Mouse (Mus musculus) midbrain, embryonic 16.5 days (tissue): ENCODE measurements around the gene Oser1. TPM values are rescaled to one million over a fixed set of nuclear protein-coding genes. Genes with fewer than 3 reads are reported as not detected.
A peak's percentile ranks its signal among the peaks of the same experiment; 100 is the strongest.

Source experiments
- ATAC-seq: fragments of 200-750 bp; cut with Nextera tagmentation; 2 replicates; pipeline ENCODE4 v1.8.0; 2017; ENCODE audit warnings: moderate TSS enrichment
- H3K27ac ChIP-seq: fragments of 300-500 bp; sonication (generic); 2 replicates; pipeline ENCODE4 v1.5.1; 2014; ENCODE audit warnings: mild to moderate bottlenecking, low read length, mixed read lengths
- H3K27me3 ChIP-seq: fragments of 300-500 bp; sonication (generic); 2 replicates; pipeline ENCODE4 v1.6.1; 2014; ENCODE audit warnings: low read depth, low read length, mixed read lengths; ENCODE audit not compliant: control insufficient read depth, insufficient read depth
- H3K36me3 ChIP-seq: fragments of 300-500 bp; sonication (generic); 2 replicates; pipeline ENCODE4 v1.6.1; 2014; ENCODE audit warnings: mild to moderate bottlenecking, low read length, moderate library complexity, mixed read lengths; ENCODE audit not compliant: control insufficient read depth, insufficient read depth
- H3K4me1 ChIP-seq: fragments of 300-500 bp; sonication (generic); 2 replicates; pipeline ENCODE4 v1.6.1; 2014; ENCODE audit warnings: mild to moderate bottlenecking, low read length, mixed read lengths; ENCODE audit not compliant: control insufficient read depth, insufficient read depth
- H3K4me2 ChIP-seq: fragments of 300-500 bp; sonication (generic); 2 replicates; pipeline ENCODE4 v1.6.1; 2014; ENCODE audit warnings: mild to moderate bottlenecking, low read length, mixed read lengths
- H3K4me3 ChIP-seq: fragments of 300-500 bp; sonication (generic); 2 replicates; pipeline ENCODE4 v1.5.1; 2014; ENCODE audit warnings: low read depth, mild to moderate bottlenecking, low read length, moderate library complexity, mixed read lengths
- H3K9ac ChIP-seq: fragments of 300-500 bp; sonication (generic); 2 replicates; pipeline ENCODE4 v1.6.1; 2014; ENCODE audit warnings: low read depth, low read length, mixed read lengths
- H3K9me3 ChIP-seq: fragments of 300-500 bp; sonication (generic); replicated peaks from 2 replicates; pipeline ENCODE4 v1.6.1; 2014; ENCODE audit warnings: mild to moderate bottlenecking, low read length, mixed read lengths; ENCODE audit not compliant: control insufficient read depth, poor library complexity, severe bottlenecking
- WGBS: fragments of 180-500 bp; shearing (Covaris S2); extraction: QIAGEN DNeasy Blood & Tissue Kit; methylation state at CpG from one replicate; pipeline ENCODE4 v1.1.7; 2014; 5-methylcytosine and 5-hydroxymethylcytosine counted together
- polyA plus RNA-seq: library from polyadenylated mRNA; unstranded; fragments of >200 nt; fragmentation: Nextera tagmentation; extraction: Ambion mirVana; gene quantifications from 2 replicates; pipeline ENCODE4 v1.2.1, GENCODE M21; 2015

Gene Oser1
- 75.8 and 80.0 TPM in 2 replicates for polyA plus RNA-seq

GRCm38 (mm10) chr2:163424597-163424996 lies at the start of gene Oser1:
Oser1 (minus strand) TSS chr2:163424697.
- Histone ChIP-seq H3K36me3 (no peaks in the 10 kb centered on the region), H3K4me3 (no peak within 1 kb of the TSS), H3K27ac (no peak within 1 kb of the TSS), H3K9ac (no peak within 1 kb of the TSS), H3K4me2 (no peak within 1 kb of the TSS), H3K27me3 (no peaks in the 10 kb centered on the region), H3K9me3 (no peaks in the 10 kb centered on the region), H3K4me1 (peaks cover 15% of the 10 kb centered on the region)
- no peak for ATAC-seq
- 71% methylated on average over 6 of the region's 6 CpGs for WGBS

GRCm38 (mm10) chr2:163472466-163472851 lies 48.0 kb upstream of the Oser1 start, which contains the start of gene Fitm2:
Fitm2 (minus strand) TSS chr2:163472629.
- peak within 1 kb of the TSS; percentile 75 for H3K4me3 ChIP-seq
- no peaks in the 10 kb centered on the region for H3K27me3 ChIP-seq
- H3K36me3 ChIP-seq: peaks cover 15% of the 10 kb centered on the region
- no peaks in the 10 kb centered on the region for H3K9me3 ChIP-seq
- peak within 1 kb of the TSS; percentile 89 for H3K9ac ChIP-seq
- peaks cover 9% of the 10 kb centered on the region for H3K4me1 ChIP-seq
- peak; percentile 95 for ATAC-seq
- WGBS: 0% methylated on average over 30 of the region's 30 CpGs
- H3K27ac ChIP-seq: peak within 1 kb of the TSS; percentile 75
- peak within 1 kb of the TSS; percentile 79 for H3K4me2 ChIP-seq

GRCm38 (mm10) chr2:163471710-163472465 lies 47.4 kb upstream of the Oser1 start:
- peaks cover 15% of the 10 kb centered on the region for H3K36me3 ChIP-seq
- H3K27me3 ChIP-seq: no peaks in the 10 kb centered on the region
- peaks cover 9% of the 10 kb centered on the region for H3K4me1 ChIP-seq
- H3K9ac ChIP-seq: peak overlapping the region; percentile 89
- peak; percentile 70 for ATAC-seq
- 5% methylated on average over 36 of the region's 36 CpGs for WGBS
- H3K4me3 ChIP-seq: peak overlapping the region; percentile 75
- H3K4me2 ChIP-seq: peak overlapping the region; percentile 79
- H3K9me3 ChIP-seq: no peaks in the 10 kb centered on the region
- H3K27ac ChIP-seq: peak overlapping the region; percentile 75

GRCm38 (mm10) chr2:163471136-163471535 lies 46.6 kb upstream of the Oser1 start:
- Histone ChIP-seq H3K4me1 (peaks cover 9% of the 10 kb centered on the region), H3K9ac (no peak overlapping the region), H3K36me3 (peaks cover 19% of the 10 kb centered on the region), H3K27me3 (no peaks in the 10 kb centered on the region), H3K9me3 (no peaks in the 10 kb centered on the region), H3K4me3 (peak overlapping the region; percentile 75; the same call in 1 of the 2 replicates), H3K4me2 (peak overlapping the region; percentile 79), H3K27ac (no peak overlapping the region)
- 78% methylated on average over 3 of the region's 3 CpGs for WGBS
- ATAC-seq: no peak

- no peak overlapping the region for H3K27ac ChIP-seq
- H3K4me3 ChIP-seq: no peak overlapping the region
- H3K4me2 ChIP-seq: no peak overlapping the region
- H3K36me3 ChIP-seq: peaks cover 19% of the 10 kb centered on the region
- H3K4me1 ChIP-seq: peaks cover 9% of the 10 kb centered on the region
- H3K9me3 ChIP-seq: no peaks in the 10 kb centered on the region
- ATAC-seq: no peak
- 98% methylated on average over 15 of the region's 15 CpGs for WGBS
- no peaks in the 10 kb centered on the region for H3K27me3 ChIP-seq
- no peak overlapping the region for H3K9ac ChIP-seq
These were observed 45.2 kb upstream of the Oser1 start for GRCm38 (mm10) chr2:163469711-163470110.

- Histone ChIP-seq H3K4me3 (no peak overlapping the region), H3K27me3 (no peaks in the 10 kb centered on the region), H3K9me3 (no peaks in the 10 kb centered on the region), H3K9ac (no peak overlapping the region), H3K27ac (no peak overlapping the region), H3K4me1 (peaks cover 9% of the 10 kb centered on the region), H3K4me2 (no peak overlapping the region), H3K36me3 (peaks cover 19% of the 10 kb centered on the region)
- 93% methylated on average over 6 of the region's 6 CpGs for WGBS
- ATAC-seq: no peak
These were observed 44.4 kb upstream of the Oser1 start for GRCm38 (mm10) chr2:163468866-163469265.

- no peaks in the 10 kb centered on the region for H3K27me3 ChIP-seq
- no peak overlapping the region for H3K4me2 ChIP-seq
- peaks cover 9% of the 10 kb centered on the region for H3K4me1 ChIP-seq
- H3K4me3 ChIP-seq: no peak overlapping the region
- no peaks in the 10 kb centered on the region for H3K9me3 ChIP-seq
- no peak for ATAC-seq
- no peak overlapping the region for H3K9ac ChIP-seq
- WGBS: 89% methylated on average over 6 of the region's 6 CpGs
- no peak overlapping the region for H3K27ac ChIP-seq
- peaks cover 19% of the 10 kb centered on the region for H3K36me3 ChIP-seq
These were observed 43.1 kb upstream of the Oser1 start for GRCm38 (mm10) chr2:163467585-163467984.

GRCm38 (mm10) chr2:163466771-163467170 lies 42.3 kb upstream of the Oser1 start:
- 85% methylated on average over 8 of the region's 8 CpGs for WGBS
- no peak for ATAC-seq
- H3K27me3 ChIP-seq: no peaks in the 10 kb centered on the region
- no peaks in the 10 kb centered on the region for H3K9me3 ChIP-seq
- H3K9ac ChIP-seq: no peak overlapping the region
- no peak overlapping the region for H3K4me3 ChIP-seq
- peaks cover 8% of the 10 kb centered on the region for H3K4me1 ChIP-seq
- peaks cover 19% of the 10 kb centered on the region for H3K36me3 ChIP-seq
- H3K4me2 ChIP-seq: no peak overlapping the region
- H3K27ac ChIP-seq: no peak overlapping the region

- 83% methylated on average over 6 of the region's 6 CpGs for WGBS
- ATAC-seq: no peak
- no peak overlapping the region for H3K4me2 ChIP-seq
- no peaks in the 10 kb centered on the region for H3K4me1 ChIP-seq
- peaks cover 15% of the 10 kb centered on the region for H3K36me3 ChIP-seq
- H3K4me3 ChIP-seq: no peak overlapping the region
- no peaks in the 10 kb centered on the region for H3K9me3 ChIP-seq
- no peak overlapping the region for H3K9ac ChIP-seq
- H3K27ac ChIP-seq: no peak overlapping the region
- no peaks in the 10 kb centered on the region for H3K27me3 ChIP-seq
These were observed 40.1 kb upstream of the Oser1 start for GRCm38 (mm10) chr2:163464562-163464961.
